Mouse (Mus musculus) monocyte, adult 5-6 weeks (primary cell): ENCODE measurements around the gene Rtn4. TPM values are rescaled to one million over a fixed set of nuclear protein-coding genes. Genes with fewer than 3 reads are reported as not detected.

Experiments
- ATAC-seq: fragments of 153-309, 156-312 bp; replicated peaks from 2 replicates; pipeline ENCODE4 v1.8.0; 2017; ENCODE audit warnings: mild to moderate bottlenecking; ENCODE audit not compliant: low TSS enrichment, insufficient number of reproducible peaks, severe bottlenecking, poor library complexity, low FRiP score
- total RNA-seq: library from RNA; stranded (forward); fragments of 200-1000, 200-491, 200-594 nt; gene quantifications from 3 replicates; pipeline ENCODE4 v1.2.3, GENCODE M21; 2017

The Rtn4 gene
- total RNA-seq, 1 experiment from 2014 or later: 169 TPM

DNA sequence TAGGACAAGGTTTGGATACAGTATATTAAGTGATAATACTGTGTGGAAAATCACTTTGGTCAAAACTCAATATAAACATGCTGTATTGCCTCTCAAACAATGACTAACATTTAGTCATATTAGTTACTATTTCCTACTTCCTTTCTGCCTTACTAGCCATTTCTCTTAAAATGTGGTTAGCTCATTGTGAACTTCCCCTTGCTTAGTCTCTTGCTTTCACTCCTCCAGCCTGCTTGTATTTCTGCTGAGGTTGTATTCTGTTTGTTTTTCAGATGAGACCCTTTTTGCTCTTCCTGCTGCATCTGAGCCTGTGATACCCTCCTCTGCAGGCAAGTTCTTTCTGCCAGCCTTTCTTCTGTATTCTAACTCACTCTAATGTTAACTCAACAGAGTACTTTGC lies 12.5 kb downstream of the Rtn4 start:
- ATAC-seq: peak; percentile 61

DNA sequence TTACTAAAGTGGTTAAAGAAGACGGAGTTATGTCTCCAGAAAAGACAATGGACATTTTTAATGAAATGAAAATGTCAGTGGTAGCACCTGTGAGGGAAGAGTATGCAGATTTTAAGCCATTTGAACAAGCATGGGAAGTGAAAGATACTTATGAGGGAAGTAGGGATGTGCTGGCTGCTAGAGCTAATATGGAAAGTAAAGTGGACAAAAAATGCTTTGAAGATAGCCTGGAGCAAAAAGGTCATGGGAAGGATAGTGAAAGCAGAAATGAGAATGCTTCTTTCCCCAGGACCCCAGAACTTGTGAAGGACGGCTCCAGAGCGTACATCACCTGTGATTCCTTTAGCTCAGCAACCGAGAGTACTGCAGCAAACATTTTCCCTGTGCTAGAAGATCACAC lies 14.1 kb downstream of the Rtn4 start:
- ATAC-seq: no peak

DNA sequence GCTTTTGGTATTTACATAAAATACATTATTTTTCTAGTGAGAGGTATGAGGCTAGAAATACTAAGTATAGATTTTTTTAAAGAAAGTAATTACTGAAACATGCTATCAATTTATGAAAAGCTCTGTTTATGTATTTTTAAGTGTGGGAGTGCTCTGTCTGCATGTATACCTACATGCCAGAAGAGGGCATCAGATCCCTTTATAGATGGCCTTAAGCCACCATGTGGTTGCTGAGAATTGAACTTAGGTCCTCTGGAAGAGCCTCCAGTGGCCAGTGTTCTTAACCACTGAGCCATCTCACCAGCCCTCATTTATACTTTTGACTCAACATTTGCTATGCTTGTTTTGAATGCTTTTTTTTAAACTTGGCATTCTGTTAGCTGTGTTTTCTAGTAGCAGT lies 16.8 kb downstream of the Rtn4 start:
- ATAC-seq: no peak

DNA sequence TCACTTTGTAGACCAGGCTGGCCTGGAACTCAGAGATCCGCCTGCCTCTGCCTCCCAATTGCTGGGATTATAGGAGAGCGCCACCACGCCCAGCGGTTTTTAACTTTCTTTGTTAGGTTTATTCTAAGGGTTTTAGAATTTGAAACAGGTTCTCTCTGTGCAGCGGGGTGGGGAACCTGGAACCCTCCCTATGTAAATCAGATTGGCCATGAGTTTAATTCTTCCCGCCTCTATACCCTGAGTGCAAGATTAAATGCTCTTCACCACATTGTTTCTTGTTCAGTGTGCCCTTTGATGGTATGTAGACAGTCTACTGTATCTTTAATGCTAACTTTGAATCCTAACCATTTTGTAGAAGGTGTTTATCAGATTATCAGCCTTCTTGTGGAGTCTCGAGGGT lies 21.4 kb downstream of the Rtn4 start:
- no peak for ATAC-seq

DNA sequence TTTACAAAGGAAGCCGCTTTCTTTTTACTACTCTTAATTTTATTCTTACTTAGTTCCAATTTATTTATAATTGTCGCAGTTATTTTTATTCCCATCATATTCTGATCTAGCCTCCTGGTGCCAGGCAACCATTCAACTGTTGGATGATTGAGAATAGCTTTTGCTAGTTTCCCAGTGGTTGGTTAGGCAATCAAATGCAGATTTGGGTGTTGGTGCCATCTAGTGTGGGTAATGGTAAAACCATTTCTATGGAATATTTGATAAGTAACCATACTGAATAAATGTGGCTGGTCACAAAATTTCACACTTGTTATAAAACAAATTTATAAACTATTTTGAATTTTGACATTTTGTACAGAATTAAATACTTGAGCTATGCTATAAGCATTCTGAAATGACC lies 22.0 kb downstream of the Rtn4 start:
- ATAC-seq: no peak

DNA sequence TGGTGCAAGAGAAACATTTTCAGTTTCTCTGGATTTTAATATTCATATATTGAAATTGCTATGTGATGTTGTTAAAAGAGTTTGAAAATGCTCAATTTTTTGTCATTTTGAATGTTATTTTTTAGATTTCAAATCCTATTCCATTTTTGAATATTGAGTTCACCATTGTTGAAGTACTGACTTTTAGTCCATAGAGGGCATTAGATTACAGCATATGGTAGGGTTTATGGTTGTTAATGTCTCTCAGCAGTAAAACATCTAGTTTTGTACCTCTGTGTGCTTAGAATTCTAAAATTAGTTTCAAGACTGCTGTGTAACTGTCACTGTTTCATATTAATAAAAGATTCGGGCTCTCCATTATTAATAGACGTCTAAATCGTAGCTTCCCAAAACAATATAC lies 22.8 kb downstream of the Rtn4 start:
- ATAC-seq: no peak

DNA sequence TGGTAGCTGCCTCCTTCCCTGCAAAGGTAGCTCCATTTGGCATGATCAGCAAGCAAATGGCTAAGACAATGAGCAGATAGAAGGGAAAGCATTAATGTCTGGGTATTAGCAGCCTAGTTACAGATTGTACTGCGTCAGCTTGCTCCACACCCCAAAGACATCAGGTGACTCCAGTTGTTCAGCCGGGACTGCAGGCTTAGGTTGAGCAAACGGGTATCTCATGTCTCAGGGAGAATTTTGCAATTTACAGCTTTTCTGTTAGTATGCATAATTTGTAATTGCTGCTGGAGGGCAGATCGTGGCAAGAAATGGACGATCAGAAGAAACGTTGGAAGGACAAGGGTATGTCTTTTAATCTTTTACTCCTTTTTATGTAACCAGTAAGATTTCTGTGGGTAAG lies 25.8 kb downstream of the Rtn4 start:
- no peak for ATAC-seq

DNA sequence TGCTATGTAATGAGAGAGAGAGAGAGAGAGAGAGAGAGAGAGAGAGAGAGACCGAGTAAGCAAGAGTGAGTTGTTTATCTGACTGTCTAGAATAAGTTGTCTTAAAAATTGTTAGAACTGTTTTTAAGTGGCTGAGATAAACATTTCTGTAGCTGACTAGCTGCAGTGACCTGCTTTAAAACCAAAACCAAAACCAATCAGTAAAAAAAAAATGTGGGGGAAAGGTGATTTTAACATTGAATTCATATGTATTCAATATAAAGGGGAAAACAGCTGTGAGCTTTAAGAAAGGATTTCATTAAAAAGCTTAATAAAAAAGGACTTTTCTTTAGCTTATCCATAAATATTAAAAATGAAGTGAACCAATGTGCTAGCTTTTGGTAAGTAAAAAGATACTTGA lies 26.9 kb downstream of the Rtn4 start:
- no peak for ATAC-seq

DNA sequence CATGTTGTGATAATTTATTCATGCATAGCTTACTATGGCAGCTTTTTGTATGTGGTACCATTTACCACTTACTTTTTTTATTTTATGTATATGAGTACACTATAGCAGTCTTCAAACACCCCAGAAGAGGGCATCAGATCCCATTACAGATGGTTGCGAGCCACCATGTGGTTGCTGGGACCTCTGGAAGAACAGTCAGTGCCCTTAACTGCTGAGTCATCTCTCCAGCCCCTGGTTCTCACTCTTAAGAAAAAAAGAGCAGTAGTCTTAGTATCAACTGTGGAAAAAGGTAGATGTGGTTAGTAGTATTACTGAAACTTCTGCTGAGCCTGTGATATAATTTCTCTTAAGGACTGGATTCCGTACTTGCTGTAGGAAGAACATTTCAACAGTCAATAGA lies 31.5 kb downstream of the Rtn4 start:
- no peak for ATAC-seq

DNA sequence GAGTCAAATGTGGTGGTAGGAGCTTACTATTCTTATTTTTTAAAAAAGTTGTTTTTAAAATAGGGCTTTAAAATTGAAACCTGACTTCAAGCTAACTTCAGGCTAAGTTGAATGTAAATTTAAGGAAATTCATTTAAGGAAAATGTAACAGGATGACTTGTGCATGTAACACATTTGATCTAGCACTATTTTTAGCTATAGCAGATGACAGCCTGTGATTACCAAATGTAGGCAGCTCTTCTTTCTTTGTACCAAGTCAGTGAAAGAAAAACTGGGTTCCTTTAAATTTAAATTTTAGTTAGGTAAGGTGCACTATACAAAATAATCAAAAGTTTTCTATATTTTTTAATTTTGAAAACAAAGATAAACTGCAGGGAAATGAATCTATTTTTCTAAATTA lies 32.4 kb downstream of the Rtn4 start:
- no peak for ATAC-seq

DNA sequence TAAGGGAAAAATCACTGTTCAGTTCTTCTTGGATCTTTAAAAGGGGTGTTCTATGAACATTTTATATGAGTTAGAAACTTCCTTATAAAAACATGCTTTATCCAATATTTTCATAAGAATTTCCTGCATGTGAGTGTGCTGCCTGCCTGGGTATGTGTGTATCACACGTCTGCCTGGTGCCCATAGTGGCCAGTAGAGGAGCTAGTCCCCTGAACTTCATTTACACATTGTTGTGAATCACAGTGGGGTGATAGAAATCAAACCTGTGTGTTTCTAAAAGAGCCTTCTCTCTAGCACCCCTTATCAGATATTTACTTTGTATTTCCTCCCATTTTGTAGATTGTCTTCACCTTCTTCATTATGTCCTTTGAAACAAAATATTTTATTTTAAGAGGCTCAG lies 32.9 kb downstream of the Rtn4 start:
- no peak for ATAC-seq

DNA sequence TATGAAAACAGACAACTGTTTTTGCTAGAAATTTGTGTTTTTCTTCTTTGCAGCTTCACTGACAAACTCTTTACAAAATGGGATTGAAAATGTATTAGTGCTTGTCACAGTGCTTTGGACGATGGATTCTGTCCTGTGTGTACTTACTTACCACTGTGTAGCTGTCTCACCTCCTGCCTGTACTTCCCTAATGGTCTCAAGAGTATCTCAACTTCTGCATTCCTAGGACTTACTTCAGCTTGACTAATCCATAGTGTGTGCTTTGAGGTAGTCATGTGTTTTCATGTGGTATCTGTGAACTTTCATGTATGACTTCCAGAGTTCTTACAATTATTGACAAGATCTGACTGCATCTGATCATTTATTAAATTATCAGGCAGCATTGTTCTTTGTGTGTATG lies 35.2 kb downstream of the Rtn4 start:
- ATAC-seq: peak; percentile 90; the same call in 1 of the 2 replicates

DNA sequence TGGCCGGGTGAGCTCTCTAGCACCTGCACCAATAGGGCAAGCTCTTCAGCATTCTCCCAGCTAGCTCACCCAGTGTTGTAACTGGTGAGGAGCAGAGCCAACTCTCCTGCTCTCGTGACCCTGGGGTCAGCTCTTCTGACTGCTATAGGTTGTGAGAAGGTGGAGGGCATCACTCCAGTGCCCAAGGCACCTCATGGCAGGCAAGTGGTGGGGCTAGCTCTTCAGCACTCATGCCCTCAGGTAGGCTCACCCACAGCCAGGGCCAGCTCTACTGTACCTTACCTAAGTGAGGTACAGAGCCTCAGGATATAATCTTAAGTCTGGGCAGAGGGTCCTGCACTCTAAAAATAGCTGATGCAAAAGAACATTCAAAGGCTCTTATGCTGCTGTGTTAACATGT lies 47.0 kb downstream of the Rtn4 start:
- no peak for ATAC-seq

DNA sequence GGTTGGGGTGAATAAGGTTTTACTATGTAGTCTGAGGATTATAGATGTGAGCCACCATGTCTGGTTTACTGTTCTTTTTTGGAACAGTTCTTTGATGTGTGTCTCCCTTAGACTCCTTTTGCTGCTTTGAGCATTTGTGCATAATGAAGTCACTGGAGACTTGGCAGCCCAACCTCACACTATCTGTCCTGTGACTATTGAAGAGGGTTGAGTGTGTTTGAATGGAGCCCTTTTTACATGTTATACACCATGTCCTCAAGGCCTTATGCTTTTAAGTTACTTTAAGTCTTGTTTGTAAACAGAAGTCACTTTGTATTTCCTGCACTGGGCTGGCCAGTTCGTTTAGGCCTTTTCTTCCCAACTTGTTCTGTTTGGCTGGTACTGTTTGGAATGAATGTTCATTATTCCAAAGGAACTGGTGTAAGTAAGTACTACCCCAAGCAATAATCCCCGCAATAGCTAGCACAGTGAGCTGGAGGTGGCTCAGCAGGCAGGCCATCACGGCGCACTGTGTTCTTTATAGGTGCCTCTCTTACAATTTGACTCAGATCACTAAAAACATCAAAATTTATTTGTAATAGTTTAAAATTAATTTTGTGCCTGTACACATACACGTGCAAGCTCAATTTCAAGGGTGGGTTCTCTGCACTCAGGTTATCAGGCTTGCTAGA lies 52.1 kb downstream of the Rtn4 start:
- ATAC-seq: no peak

DNA sequence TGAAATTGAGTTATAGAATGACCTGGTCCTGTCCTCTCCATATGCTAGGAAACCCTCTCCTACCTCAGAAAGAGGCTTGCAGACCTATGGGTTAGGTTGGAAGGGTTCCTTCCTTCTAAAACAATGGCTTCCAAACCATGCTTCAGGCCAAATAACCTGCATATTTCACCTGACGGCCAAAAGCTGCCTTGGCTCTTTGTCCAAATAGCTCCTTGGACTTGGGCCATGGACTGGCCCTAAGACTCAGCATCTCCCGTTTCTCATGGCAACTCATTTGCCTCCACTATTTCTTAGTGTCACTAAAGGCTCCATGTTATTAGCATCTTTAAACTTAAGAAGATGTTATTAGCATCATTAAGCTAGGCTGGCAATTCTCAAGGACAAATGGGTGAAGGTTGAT lies 52.8 kb downstream of the Rtn4 start:
- ATAC-seq: no peak

DNA sequence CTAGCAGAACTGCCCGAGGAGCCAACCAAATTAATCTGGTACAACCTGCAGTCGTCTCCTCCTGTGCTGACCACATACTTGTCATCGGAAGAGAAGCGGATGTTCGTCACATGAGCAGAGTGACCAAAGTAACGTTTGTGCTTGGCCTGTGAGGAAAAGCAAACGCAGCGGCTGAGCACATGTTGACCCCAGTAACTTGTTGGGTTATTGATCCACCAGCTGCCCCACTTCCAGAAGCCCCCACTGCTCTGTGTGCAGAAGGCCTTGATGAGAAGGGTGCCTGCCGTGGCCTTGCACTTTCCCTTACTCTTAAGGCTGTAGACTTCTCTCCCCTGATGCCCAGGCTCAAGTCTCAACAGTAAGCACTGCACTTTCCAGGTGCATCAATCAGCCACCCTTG lies 53.5 kb downstream of the Rtn4 start:
- no peak for ATAC-seq

DNA sequence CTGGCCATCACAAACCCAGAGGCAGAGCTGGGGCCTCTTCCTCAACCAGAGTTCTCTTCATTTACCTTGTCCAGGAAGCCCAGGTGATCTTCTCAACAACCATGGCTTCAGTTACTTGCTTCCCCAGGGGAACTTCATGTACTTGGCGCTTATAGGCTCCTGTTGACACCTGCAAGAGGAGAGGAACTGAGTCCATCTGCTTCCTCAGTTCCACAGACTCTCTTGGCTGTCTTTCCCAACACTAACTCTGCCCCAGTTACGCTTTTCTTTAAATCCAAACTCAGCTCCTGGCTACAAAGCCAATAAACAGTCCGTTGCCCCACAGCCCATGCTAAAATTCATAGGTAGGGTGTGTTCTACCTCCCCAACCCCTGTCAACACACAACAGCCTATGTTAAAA lies 54.6 kb downstream of the Rtn4 start:
- ATAC-seq: no peak

DNA sequence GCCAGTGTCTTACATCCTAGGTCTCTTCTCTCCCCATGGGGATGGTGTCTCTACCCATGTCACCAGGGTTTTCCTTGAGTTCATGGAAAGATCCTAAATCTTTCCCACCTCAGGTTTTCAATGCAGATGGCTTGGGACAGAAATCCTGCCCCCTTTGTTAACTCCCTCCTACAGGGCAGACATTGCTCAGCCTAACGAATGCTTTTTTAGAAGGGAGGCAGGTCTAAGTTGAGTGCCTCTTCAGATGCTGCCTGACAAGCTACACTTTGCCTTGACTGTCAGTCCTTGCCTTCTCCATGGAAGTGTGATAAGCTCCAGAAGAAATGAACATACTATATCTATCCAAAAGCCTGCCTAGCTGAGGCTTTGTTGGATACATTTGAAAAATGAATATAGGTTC lies 55.1 kb downstream of the Rtn4 start:
- no peak for ATAC-seq

DNA sequence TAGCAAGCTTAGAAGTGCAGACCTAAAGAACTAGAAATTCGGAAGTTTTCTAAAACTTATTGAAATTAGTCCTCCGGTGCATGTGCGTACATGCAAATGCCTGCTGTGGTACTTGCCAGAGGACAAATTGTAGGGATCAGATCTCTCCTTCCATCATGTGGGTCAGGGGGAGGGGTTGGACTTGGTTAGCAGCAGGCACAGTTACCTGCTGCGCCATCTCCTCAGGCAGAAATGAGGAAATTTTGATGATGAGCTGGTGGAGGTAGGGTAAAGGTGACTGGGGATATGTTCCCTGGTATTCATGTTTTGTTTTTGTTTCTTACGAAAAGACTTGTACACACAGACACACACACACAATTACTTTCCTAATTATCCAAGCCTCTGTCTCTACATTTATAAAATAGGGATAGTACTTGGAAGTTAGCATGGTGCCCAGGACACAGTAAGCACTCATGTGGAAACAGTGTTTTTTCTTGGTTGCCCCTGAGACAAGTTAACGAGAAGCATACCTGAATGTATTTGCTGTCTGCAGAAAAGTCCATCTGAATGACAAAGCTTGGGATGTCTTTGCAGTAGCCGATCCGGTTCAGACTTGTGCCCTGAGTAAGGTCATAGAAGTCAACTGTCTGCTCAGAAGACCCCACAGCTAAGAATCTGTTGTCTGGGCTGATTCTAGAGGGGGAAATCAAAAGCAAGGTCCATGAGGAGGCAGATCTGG lies 56.2 kb downstream of the Rtn4 start:
- no peak for ATAC-seq

DNA sequence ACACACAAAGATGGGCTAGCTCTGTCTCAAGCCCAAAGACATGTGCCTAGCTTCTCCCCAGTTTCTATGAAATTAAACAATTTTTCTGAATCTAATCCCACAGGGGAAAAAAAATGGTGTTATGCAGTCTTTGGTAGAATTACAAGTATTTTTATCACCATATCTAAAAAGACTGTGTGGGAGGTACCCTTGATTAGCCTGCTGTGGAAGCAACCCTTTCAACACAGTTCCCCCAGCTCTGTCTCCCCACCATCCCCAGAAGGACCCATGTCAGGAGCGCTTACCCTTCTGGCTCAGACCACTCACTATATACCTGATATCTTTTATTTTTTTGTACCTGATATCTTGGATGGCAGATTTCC lies 56.7 kb downstream of the Rtn4 start:
- no peak for ATAC-seq

DNA sequence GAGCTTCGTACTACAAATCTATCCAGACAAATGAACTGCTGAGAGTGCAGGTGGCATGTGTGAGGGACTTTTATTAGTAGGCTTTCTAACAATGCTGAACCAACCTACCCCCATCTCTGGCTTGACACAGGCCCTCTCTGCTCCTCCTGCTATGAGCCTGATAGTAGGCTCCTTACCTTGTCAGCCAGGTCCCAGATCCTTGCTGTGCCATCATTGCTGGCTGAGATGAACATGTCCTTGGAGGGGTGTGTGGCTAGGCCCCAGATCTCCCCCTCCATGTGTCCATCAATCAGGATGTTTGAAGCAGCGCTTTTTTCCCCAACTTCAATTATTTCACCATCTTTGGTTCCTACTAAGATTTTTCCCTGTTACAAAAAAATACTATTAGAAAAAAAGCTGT lies 58.3 kb downstream of the Rtn4 start:
- ATAC-seq: no peak
